Mouse (Mus musculus): Measurements from ENCODE around the gene Pds5a. TPM values are rescaled to one million over a fixed set of nuclear protein-coding genes. Genes with fewer than 3 reads are reported as not detected.

The Pds5a gene
- polyA plus RNA-seq (2012; rRNA removed), result 8.9 and 13.9 TPM in 2 replicates

DNA sequence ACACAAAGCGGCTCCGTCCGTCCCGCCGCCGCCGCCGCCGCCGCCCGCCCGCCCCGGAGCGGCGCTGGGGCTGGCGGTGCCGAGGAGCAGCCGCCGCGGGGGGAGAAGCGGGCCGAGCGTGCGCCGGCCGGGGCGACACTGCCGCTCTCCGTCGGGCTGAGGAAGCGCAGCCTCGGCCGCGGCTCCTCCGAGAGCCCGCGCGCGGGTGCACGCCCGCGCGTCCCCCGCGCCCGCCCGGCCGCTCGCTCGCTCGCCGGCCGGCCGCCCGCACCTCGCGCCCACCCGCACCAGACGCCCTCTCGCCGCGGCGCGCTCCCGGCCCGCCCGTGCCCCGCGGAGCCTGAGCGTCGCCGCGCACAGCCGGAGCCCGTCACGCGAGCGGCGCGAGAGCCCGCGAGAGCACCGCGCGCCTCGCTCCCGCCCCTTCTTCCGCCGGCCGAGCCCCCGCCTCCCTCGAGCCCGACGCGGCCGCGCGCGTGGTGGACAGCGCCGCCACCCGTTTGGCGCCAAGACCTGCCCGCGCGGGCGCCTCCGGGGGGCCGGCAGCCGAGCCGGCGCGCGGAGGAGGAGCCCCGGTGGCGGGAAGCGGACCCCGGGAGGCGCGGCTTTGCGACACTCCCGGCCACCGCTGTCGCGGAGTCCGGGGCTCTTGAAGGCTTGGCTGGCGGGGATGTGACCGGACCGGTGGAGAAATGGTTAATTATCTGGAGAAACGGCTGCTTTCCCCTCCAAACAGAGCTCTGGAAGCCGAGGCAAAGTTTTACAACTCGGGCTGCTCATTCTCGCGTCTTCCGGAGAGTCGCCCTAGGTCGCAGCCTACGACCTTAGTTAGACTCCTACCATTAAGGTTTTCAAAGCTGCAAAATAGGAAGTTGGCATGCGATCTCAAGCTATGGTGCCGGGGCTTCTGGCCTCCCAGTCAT is at the start of gene Pds5a:
TSS of gene Pds5a (minus strand) at position 438 of the 923 bp plus-strand sequence.

Other genes with a start within 250 kb of the Pds5a start
- not detected in 2 replicates for gene Gm43552, start 205.4 kb downstream of the Pds5a start, polyA plus RNA-seq (2012; rRNA removed)
- 155 and 181 TPM in 2 replicates for gene Smim14, start 161.1 kb downstream of the Pds5a start, polyA plus RNA-seq (2012; rRNA removed)
- 16.1 and 16.6 TPM in 2 replicates for gene Ube2k, start 161.0 kb downstream of the Pds5a start, polyA plus RNA-seq (2012; rRNA removed)
- 9.6 and 14.5 TPM in 2 replicates for gene N4bp2, start 65.2 kb upstream of the Pds5a start, polyA plus RNA-seq (2012; rRNA removed)
- 1.1 and 1.4 TPM in 2 replicates for gene Rhoh, start 162.9 kb upstream of the Pds5a start, polyA plus RNA-seq (2012; rRNA removed)
- not detected in 2 replicates for gene Chrna9, start 236.6 kb upstream of the Pds5a start, polyA plus RNA-seq (2012; rRNA removed)

Measured in ovary, adult 2 months (tissue).